Mouse (Mus musculus): Measurements from ENCODE around the gene Taf1a. TPM values are rescaled to one million over a fixed set of nuclear protein-coding genes. Genes with fewer than 3 reads are reported as not detected.
"Not testable (repeated sequence)": the region's sequence is repeated elsewhere in the genome, so short reads cannot be mapped to it uniquely, and the experiment has no call there.

The Taf1a gene
- polyA plus RNA-seq, 1 experiment from 2014 or later = 11.5 TPM

DNA sequence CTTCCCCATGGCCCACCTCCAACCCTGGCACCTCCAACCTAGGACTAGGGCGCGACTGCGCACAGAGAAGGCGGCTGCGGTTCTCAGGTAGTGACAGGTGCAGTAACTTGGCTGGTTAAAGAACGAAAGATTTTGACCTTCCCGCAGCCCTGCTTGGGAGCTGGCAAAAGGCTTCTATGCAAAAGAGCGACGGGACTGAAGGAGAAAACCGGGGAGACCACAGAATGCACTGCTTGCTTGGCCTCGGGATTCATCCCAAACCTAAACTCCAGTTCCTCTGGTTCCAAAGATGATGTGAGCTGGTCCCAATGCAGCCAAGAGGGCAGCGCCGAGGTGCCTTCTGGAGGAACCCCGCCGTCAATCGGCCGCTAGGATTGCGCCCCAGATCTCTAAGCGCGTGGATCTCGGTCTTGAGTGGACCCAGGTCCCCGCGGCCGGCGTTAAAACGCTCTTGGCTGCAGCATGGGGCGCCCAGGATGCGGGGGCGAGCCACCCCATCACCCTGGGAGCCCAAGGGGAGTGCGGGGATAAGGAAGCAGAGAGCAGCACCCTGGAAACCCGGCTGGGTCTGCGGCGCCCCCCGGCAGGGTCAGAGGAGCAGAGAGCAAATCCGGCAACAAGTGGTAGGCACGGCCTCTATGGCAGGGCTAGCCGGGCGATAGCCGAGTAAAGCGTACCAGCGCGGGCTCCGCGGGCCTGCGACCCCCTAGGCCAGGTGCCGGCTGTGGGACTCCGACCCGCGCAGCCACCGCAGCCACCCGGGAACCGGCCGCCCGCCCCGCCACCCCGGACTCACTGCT, 20.0 kb upstream of the Taf1a start:
- Histone ChIP-seq H3K36me3 (peaks cover 19% of the 10 kb centered on the region), H3K4me3 (peak overlapping the region; percentile 92), H3K9me3 (replicated peaks) (no peaks in the 10 kb centered on the region), H3K27me3 (no peaks in the 10 kb centered on the region), H3K27ac (peak overlapping the region; percentile 66), H3K9ac (peak overlapping the region; percentile 91), H3K4me1 (replicated peaks) (peaks cover 15% of the 10 kb centered on the region), H3K4me2 (peak overlapping the region; percentile 76)
- peak; percentile 54 for ATAC-seq (replicated peaks; ENCODE audit: insufficient number of reproducible peaks, insufficient read depth, low FRiP score, low read depth)
- 2% methylated on average over 56 of the region's 56 CpGs for WGBS

DNA sequence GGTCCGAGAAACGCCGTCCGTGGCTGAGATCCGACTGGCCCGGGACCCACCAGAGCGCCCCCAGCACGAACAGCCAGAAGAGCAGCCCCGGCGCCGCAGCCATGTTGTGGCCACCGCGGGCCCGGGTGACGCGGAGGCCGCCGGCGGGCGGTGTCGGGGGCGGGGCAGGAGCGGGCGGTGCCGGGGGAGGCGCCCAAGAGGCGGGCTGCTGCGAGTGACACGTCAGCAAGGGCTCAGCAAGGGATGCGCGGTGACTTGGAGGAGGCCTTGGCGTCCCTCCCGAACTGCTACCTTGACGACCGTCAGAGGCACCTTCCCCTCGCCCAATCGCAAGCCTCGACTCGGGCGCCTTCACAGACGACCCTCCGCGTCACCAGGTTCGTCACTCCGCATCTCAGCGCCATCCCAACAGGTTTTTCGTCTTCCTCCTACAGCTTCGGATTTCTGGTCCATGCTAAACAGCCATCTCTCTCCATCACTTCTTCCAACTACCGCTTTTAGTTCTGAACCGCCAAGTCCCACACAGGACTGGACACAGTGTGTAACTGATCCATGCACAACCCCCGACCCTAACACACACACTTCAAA, 19.3 kb upstream of the Taf1a start, which contains the start of gene Mia3:
Mia3 (minus strand) TSS at position 127 of the 588 bp plus-strand sequence.
- peak; percentile 99 for ATAC-seq (replicated peaks; ENCODE audit: insufficient number of reproducible peaks, insufficient read depth, low FRiP score, low read depth)
- H3K27me3 ChIP-seq = no peaks in the 10 kb centered on the region
- H3K4me1 ChIP-seq (replicated peaks) = peaks cover 15% of the 10 kb centered on the region
- peak within 1 kb of the TSS; percentile 92 for H3K4me3 ChIP-seq
- no peaks in the 10 kb centered on the region for H3K9me3 ChIP-seq (replicated peaks)
- H3K27ac ChIP-seq = peak within 1 kb of the TSS; percentile 66
- under 1% methylated on average over 50 of the region's 51 CpGs for WGBS
- peaks cover 12% of the 10 kb centered on the region for H3K36me3 ChIP-seq
- peak within 1 kb of the TSS; percentile 76 for H3K4me2 ChIP-seq
- peak within 1 kb of the TSS; percentile 91 for H3K9ac ChIP-seq

GRCm38 (mm10) chr1:183374728-183375127, 14.1 kb upstream of the Taf1a start:
- H3K4me2 ChIP-seq = no peak overlapping the region

GRCm38 (mm10) chr1:183377045-183377444, 11.7 kb upstream of the Taf1a start:
- H3K27me3 ChIP-seq = no peaks in the 10 kb centered on the region
- no peak overlapping the region for H3K9ac ChIP-seq
- H3K27ac ChIP-seq = no peak overlapping the region
- H3K4me1 ChIP-seq (replicated peaks) = no peaks in the 10 kb centered on the region
- H3K9me3 ChIP-seq (replicated peaks) = no peaks in the 10 kb centered on the region
- 67% methylated on average over 4 of the region's 4 CpGs for WGBS
- no peak overlapping the region for H3K4me3 ChIP-seq
- no peaks in the 10 kb centered on the region for H3K36me3 ChIP-seq
- no peak for ATAC-seq (replicated peaks; ENCODE audit: insufficient number of reproducible peaks, insufficient read depth, low FRiP score, low read depth)
- no peak overlapping the region for H3K4me2 ChIP-seq

More at GRCm38 (mm10) chr1:183374728-183375127, 14.1 kb upstream of the Taf1a start:
- Histone ChIP-seq H3K36me3 (no peaks in the 10 kb centered on the region), H3K27me3 (no peaks in the 10 kb centered on the region), H3K9me3 (replicated peaks) (no peaks in the 10 kb centered on the region), H3K4me1 (replicated peaks) (0 out of 2 replicates have a peak, but pooled peaks cover 4% of the 10 kb centered on the region), H3K4me3 (no peak overlapping the region), H3K27ac (no peak overlapping the region), H3K9ac (no peak overlapping the region)
- no peak for ATAC-seq (replicated peaks; ENCODE audit: insufficient number of reproducible peaks, insufficient read depth, low FRiP score, low read depth)
- 68% methylated on average over 5 of the region's 5 CpGs for WGBS

DNA sequence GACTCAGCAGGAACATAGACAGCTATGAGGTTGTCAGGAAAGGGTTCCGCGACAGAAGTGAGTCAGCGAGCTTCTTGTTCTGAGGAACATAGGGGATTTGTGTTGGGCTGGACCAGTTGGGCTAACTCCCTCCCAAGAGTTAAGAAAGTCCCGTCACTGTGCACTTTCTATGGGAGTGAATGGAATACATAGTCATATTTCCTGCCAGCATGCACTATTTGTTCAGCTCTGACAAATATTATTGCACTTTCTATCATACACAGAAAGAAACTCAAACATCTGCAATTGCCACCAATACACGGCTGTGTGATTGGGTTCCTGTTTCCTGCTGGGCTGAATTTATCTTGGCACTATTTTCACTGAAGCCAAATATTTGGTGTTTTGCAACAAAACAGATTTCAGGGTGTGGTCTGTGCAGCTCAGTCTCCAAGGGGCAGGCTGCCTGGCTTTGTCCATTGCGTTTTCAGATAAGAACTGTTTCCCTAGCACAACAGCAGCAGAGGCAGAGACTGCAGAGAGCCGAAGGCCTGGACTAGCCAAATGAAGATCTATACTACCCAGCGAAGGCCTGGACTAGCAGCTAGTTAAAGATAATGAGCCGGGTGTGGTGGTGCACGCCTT, 10.3 kb upstream of the Taf1a start:
- H3K27me3 ChIP-seq = no peaks in the 10 kb centered on the region
- no peaks in the 10 kb centered on the region for H3K4me1 ChIP-seq (replicated peaks)
- WGBS = 64% methylated on average over 10 of the region's 10 CpGs
- no peaks in the 10 kb centered on the region for H3K9me3 ChIP-seq (replicated peaks)
- H3K27ac ChIP-seq = 0 out of 2 replicates have a peak overlapping the region, but pooled peaks have one; percentile 7
- no peaks in the 10 kb centered on the region for H3K36me3 ChIP-seq
- H3K4me3 ChIP-seq = no peak overlapping the region
- no peak overlapping the region for H3K9ac ChIP-seq
- H3K4me2 ChIP-seq = no peak overlapping the region
- peak; percentile 50 for ATAC-seq (replicated peaks; ENCODE audit: insufficient number of reproducible peaks, insufficient read depth, low FRiP score, low read depth)

DNA sequence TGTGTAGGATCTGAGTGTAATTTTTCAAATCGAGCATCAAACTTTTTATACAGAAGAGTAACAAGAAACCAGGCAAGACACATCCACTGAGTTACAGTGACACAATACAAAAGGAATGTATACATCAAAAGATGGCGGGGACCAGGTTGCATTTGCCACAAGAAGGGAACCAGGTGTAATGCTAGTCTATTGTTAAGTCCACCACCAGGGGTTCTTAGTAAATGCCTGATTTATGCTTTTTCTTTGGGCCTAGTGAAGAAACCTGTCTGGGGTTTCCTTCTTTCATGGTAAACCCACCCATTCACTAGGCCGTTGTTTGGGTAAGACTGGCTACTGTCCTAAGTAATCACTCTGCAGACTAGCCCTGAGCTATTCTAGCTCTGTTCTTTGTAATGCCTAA, 9.4 kb upstream of the Taf1a start:
- not testable (repeated sequence) for H3K27me3 ChIP-seq; H3K4me3 ChIP-seq; H3K4me2 ChIP-seq; H3K9ac ChIP-seq; H3K27ac ChIP-seq; H3K36me3 ChIP-seq; H3K9me3 ChIP-seq (replicated peaks); H3K4me1 ChIP-seq (replicated peaks); ATAC-seq (replicated peaks; ENCODE audit: insufficient number of reproducible peaks, insufficient read depth, low FRiP score, low read depth)
- WGBS = 81% methylated on average over 3 of the region's 3 CpGs

DNA sequence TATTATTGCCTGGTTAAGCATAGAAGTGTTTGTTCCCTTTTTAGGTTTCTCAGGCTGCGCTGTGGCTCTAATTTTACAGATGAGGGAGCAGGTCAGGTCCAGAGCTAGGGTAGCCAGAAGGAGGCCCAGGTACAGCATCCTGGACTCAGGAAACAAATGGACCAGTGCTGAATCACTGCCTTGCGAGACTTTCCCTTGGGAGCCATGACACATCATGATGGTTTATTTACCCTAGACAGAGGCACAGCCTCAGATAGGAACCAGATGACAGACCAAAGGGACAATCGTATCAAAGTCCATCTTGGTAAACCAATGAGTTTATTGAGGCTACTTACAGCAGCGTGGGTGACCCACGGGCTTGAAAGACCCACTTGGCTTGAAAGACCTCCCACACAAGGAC, 7.0 kb upstream of the Taf1a start:
- H3K27me3 ChIP-seq = peaks cover 10% of the 10 kb centered on the region
- H3K4me3 ChIP-seq = no peak overlapping the region
- 67% methylated on average over 5 of the region's 5 CpGs for WGBS
- no peak overlapping the region for H3K9ac ChIP-seq
- H3K27ac ChIP-seq = no peak overlapping the region
- no peak overlapping the region for H3K4me2 ChIP-seq
- ATAC-seq (replicated peaks; ENCODE audit: insufficient number of reproducible peaks, insufficient read depth, low FRiP score, low read depth) = no peak
- no peaks in the 10 kb centered on the region for H3K36me3 ChIP-seq
- H3K4me1 ChIP-seq (replicated peaks) = no peaks in the 10 kb centered on the region
- H3K9me3 ChIP-seq (replicated peaks) = no peaks in the 10 kb centered on the region

DNA sequence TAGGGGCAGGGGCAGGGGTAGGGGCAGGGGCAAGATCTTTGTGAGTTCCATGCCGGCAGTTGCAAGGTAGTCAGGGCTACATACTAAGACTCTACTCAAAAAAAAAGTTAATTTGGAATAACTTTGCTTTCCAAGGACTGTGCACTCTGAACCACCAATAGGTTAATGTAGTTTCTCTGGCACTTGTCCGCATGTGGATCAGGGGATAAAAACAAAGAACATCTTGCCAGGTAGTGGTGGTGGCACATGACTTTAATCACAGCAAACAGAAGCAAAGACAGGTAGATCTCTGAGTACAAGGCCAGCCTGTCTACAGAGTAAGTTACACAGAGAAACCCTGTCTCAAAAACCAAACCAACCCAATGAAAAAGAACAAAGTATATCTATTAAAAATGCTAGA, 6.2 kb upstream of the Taf1a start:
- H3K4me1 ChIP-seq (replicated peaks) = no peaks in the 10 kb centered on the region
- no peaks in the 10 kb centered on the region for H3K9me3 ChIP-seq (replicated peaks)
- no peaks in the 10 kb centered on the region for H3K36me3 ChIP-seq
- H3K27me3 ChIP-seq = peaks cover 17% of the 10 kb centered on the region
- no peak for ATAC-seq (replicated peaks; ENCODE audit: insufficient number of reproducible peaks, insufficient read depth, low FRiP score, low read depth)
- H3K27ac ChIP-seq = no peak overlapping the region
- no peak overlapping the region for H3K4me3 ChIP-seq
- no peak overlapping the region for H3K9ac ChIP-seq
- WGBS = 75% methylated on average over 2 of the region's 2 CpGs
- H3K4me2 ChIP-seq = no peak overlapping the region

DNA sequence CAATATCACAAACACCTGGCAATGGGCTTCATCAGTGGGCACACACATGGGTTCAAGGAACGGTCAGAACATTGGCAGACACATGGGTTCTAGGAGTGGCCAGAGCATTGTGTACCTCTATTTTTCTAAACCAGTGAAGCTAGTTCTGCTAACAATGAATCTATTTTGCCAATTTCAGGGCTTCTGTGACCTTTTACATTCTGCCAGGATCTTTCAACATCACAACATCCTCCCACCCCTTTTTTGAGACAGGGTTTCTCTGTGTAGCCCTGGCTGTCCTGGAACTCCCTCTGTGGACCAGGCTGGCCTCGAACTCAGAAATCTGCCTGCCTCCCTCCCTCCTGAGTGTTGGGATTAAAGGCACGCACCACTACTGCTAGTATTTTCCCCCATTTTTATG, 1.4 kb upstream of the Taf1a start:
- not testable (repeated sequence) for H3K36me3 ChIP-seq; H3K4me2 ChIP-seq; H3K9ac ChIP-seq; H3K4me1 ChIP-seq (replicated peaks); H3K9me3 ChIP-seq (replicated peaks); H3K27ac ChIP-seq; H3K4me3 ChIP-seq; ATAC-seq (replicated peaks; ENCODE audit: insufficient number of reproducible peaks, insufficient read depth, low FRiP score, low read depth)
- WGBS = 85% methylated on average over 3 of the region's 3 CpGs
- peaks cover 18% of the 10 kb centered on the region for H3K27me3 ChIP-seq

- no peaks in the 10 kb centered on the region for H3K4me1 ChIP-seq (replicated peaks)
- H3K27me3 ChIP-seq = no peaks in the 10 kb centered on the region
- H3K36me3 ChIP-seq = peaks cover 54% of the 10 kb centered on the region
- H3K9ac ChIP-seq = no peak overlapping the region
- ATAC-seq (replicated peaks; ENCODE audit: insufficient number of reproducible peaks, insufficient read depth, low FRiP score, low read depth) = no peak
- no peak overlapping the region for H3K27ac ChIP-seq
- WGBS = 89% methylated on average over 3 of the region's 3 CpGs
- no peaks in the 10 kb centered on the region for H3K9me3 ChIP-seq (replicated peaks)
- H3K4me2 ChIP-seq = no peak overlapping the region
- H3K4me3 ChIP-seq = no peak overlapping the region
Measured at GRCm38 (mm10) chr1:183403396-183403795, 14.6 kb downstream of the Taf1a start.

DNA sequence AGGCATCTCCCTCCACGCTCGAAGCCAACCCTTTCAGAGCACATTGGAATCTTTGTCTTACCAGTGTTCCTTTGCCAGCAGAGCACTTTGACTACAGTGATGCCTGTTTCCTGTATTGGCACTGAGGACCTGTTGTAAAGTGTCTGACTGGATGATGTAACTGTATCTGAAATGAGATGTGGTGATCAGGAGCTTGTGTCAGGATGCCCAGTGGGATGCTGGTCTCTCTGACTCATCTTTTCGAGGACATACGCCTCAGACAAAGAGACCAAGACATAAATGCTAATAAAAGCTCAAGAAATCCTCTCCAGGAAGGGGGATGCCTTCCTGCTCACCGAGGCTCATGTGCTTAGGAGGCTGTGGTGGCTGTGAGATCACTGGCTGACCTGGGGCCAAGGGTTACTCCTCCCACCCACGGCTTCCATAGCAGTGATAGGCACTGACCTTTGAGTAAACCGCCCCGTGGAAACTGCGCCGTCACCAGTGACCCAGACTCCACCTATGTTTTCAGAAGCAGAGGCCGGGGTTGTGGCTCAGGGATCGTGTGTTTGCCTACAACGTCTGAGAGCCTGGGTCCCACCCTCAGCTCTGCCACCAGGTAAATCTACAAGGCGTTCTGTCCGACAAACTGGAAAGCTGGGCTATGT, 25.4 kb downstream of the Taf1a start:
- no peak overlapping the region for H3K4me2 ChIP-seq
- H3K36me3 ChIP-seq = peaks cover 25% of the 10 kb centered on the region; the same call in 1 of the 2 replicates
- no peaks in the 10 kb centered on the region for H3K9me3 ChIP-seq (replicated peaks)
- H3K27me3 ChIP-seq = no peaks in the 10 kb centered on the region
- H3K9ac ChIP-seq = no peak overlapping the region
- no peak overlapping the region for H3K4me3 ChIP-seq
- no peak overlapping the region for H3K27ac ChIP-seq
- no peaks in the 10 kb centered on the region for H3K4me1 ChIP-seq (replicated peaks)
- 80% methylated on average over 15 of the region's 15 CpGs for WGBS
- no peak for ATAC-seq (replicated peaks; ENCODE audit: insufficient number of reproducible peaks, insufficient read depth, low FRiP score, low read depth)
